Mouse (Mus musculus): Measurements from ENCODE around the gene Pde3b.

- no peak for TF ChIP-seq POLR2A (IDR thresholded peaks at IDR 0.05; ENCODE audit: borderline replicate concordance, extremely low read depth, low read depth, low read length)
- TF ChIP-seq CTCF (IDR thresholded peaks at IDR 0.05; ENCODE audit: insufficient read depth, low read length) = no peak
Measured at GRCm38 (mm10) chr7:114416021-114416845, 1.2 kb downstream of the Pde3b start.

All from lung, adult 2 months (tissue).